Mouse (Mus musculus): ENCODE data around the gene Cerkl. TPM values are rescaled to one million over a fixed set of nuclear protein-coding genes. Genes with fewer than 3 reads are reported as not detected.

Gene Cerkl
- polyA plus RNA-seq, 1 experiment from 2014 or later: 0.97 TPM

GRCm38 (mm10) chr2:79449371-79449770 is 7.2 kb downstream of the Cerkl start:
- no peak for ATAC-seq (replicated peaks; ENCODE audit: low FRiP score)
- H3K27me3 ChIP-seq (replicated peaks; ENCODE audit: control insufficient read depth, insufficient read depth, low read length): peaks cover 8% of the 10 kb centered on the region
- H3K9me3 ChIP-seq (ENCODE audit: control insufficient read depth, low read length): no peaks in the 10 kb centered on the region
- H3K4me1 ChIP-seq (replicated peaks; ENCODE audit: control insufficient read depth, insufficient read depth, low read length): no peaks in the 10 kb centered on the region
- 72% methylated on average over 4 of the region's 4 CpGs for whole genome bisulfite sequencing
- no peaks in the 10 kb centered on the region for H3K36me3 ChIP-seq (ENCODE audit: control insufficient read depth, insufficient read depth, low read length)
- no peak overlapping the region for H3K4me2 ChIP-seq
- no peak for DNase-seq (ENCODE audit: low spot score)
- H3K27ac ChIP-seq (ENCODE audit: low read depth, low read length): no peak overlapping the region
- no peak overlapping the region for H3K4me3 ChIP-seq (ENCODE audit: low read depth, low read length)
- H3K9ac ChIP-seq (ENCODE audit: low read depth, low read length): no peak overlapping the region

- ATAC-seq (replicated peaks; ENCODE audit: low FRiP score): no peak
- Histone ChIP-seq H3K4me3 (ENCODE audit: low read depth, low read length) (no peak overlapping the region), H3K9me3 (ENCODE audit: control insufficient read depth, low read length) (no peaks in the 10 kb centered on the region), H3K4me1 (replicated peaks; ENCODE audit: control insufficient read depth, insufficient read depth, low read length) (no peaks in the 10 kb centered on the region), H3K27me3 (replicated peaks; ENCODE audit: control insufficient read depth, insufficient read depth, low read length) (no peaks in the 10 kb centered on the region), H3K9ac (ENCODE audit: low read depth, low read length) (no peak overlapping the region), H3K27ac (ENCODE audit: low read depth, low read length) (no peak overlapping the region), H3K4me2 (no peak overlapping the region), H3K36me3 (ENCODE audit: control insufficient read depth, insufficient read depth, low read length) (no peaks in the 10 kb centered on the region)
- 72% methylated on average over 1 of the region's 1 CpGs for WGBS
- DNase-seq (ENCODE audit: low spot score): no peak
Observed at GRCm38 (mm10) chr2:79447198-79447597, 9.4 kb downstream of the Cerkl start.

- ATAC-seq (replicated peaks; ENCODE audit: low FRiP score) (no peak), DNase-seq (ENCODE audit: low spot score) (no peak)
- Histone ChIP-seq H3K27ac (ENCODE audit: low read depth, low read length) (no peak overlapping the region), H3K9me3 (ENCODE audit: control insufficient read depth, low read length) (no peaks in the 10 kb centered on the region), H3K9ac (ENCODE audit: low read depth, low read length) (no peak overlapping the region), H3K4me1 (replicated peaks; ENCODE audit: control insufficient read depth, insufficient read depth, low read length) (no peaks in the 10 kb centered on the region), H3K27me3 (replicated peaks; ENCODE audit: control insufficient read depth, insufficient read depth, low read length) (no peaks in the 10 kb centered on the region), H3K4me3 (ENCODE audit: low read depth, low read length) (no peak overlapping the region), H3K36me3 (ENCODE audit: control insufficient read depth, insufficient read depth, low read length) (no peaks in the 10 kb centered on the region), H3K4me2 (no peak overlapping the region)
- 81% methylated on average over 3 of the region's 3 CpGs for WGBS
Observed at GRCm38 (mm10) chr2:79443861-79444620, 12.5 kb downstream of the Cerkl start.

GRCm38 (mm10) chr2:79443401-79443800 is 13.2 kb downstream of the Cerkl start:
- 91% methylated on average over 2 of the region's 2 CpGs for WGBS
- DNase-seq (ENCODE audit: low spot score) (no peak), ATAC-seq (replicated peaks; ENCODE audit: low FRiP score) (no peak)
- no peaks in the 10 kb centered on the region for H3K36me3 ChIP-seq (ENCODE audit: control insufficient read depth, insufficient read depth, low read length)
- no peak overlapping the region for H3K4me3 ChIP-seq (ENCODE audit: low read depth, low read length)
- H3K9me3 ChIP-seq (ENCODE audit: control insufficient read depth, low read length): no peaks in the 10 kb centered on the region
- H3K4me1 ChIP-seq (replicated peaks; ENCODE audit: control insufficient read depth, insufficient read depth, low read length): no peaks in the 10 kb centered on the region
- H3K9ac ChIP-seq (ENCODE audit: low read depth, low read length): no peak overlapping the region
- H3K4me2 ChIP-seq: no peak overlapping the region
- no peak overlapping the region for H3K27ac ChIP-seq (ENCODE audit: low read depth, low read length)
- no peaks in the 10 kb centered on the region for H3K27me3 ChIP-seq (replicated peaks; ENCODE audit: control insufficient read depth, insufficient read depth, low read length)

GRCm38 (mm10) chr2:79442906-79443305 is 13.7 kb downstream of the Cerkl start:
- Histone ChIP-seq H3K27me3 (replicated peaks; ENCODE audit: control insufficient read depth, insufficient read depth, low read length) (no peaks in the 10 kb centered on the region), H3K4me3 (ENCODE audit: low read depth, low read length) (no peak overlapping the region), H3K9ac (ENCODE audit: low read depth, low read length) (no peak overlapping the region), H3K4me2 (no peak overlapping the region), H3K9me3 (ENCODE audit: control insufficient read depth, low read length) (no peaks in the 10 kb centered on the region), H3K36me3 (ENCODE audit: control insufficient read depth, insufficient read depth, low read length) (no peaks in the 10 kb centered on the region), H3K4me1 (replicated peaks; ENCODE audit: control insufficient read depth, insufficient read depth, low read length) (no peaks in the 10 kb centered on the region), H3K27ac (ENCODE audit: low read depth, low read length) (no peak overlapping the region)
- WGBS: 77% methylated on average over 6 of the region's 6 CpGs
- DNase-seq (ENCODE audit: low spot score) (no peak), ATAC-seq (replicated peaks; ENCODE audit: low FRiP score) (no peak)

GRCm38 (mm10) chr2:79442227-79442626 is 14.4 kb downstream of the Cerkl start:
- no peaks in the 10 kb centered on the region for H3K36me3 ChIP-seq (ENCODE audit: control insufficient read depth, insufficient read depth, low read length)
- no peaks in the 10 kb centered on the region for H3K4me1 ChIP-seq (replicated peaks; ENCODE audit: control insufficient read depth, insufficient read depth, low read length)
- no peak for DNase-seq (ENCODE audit: low spot score)
- H3K4me3 ChIP-seq (ENCODE audit: low read depth, low read length): no peak overlapping the region
- H3K27me3 ChIP-seq (replicated peaks; ENCODE audit: control insufficient read depth, insufficient read depth, low read length): no peaks in the 10 kb centered on the region
- no peak overlapping the region for H3K27ac ChIP-seq (ENCODE audit: low read depth, low read length)
- WGBS: 84% methylated on average over 2 of the region's 2 CpGs
- H3K9ac ChIP-seq (ENCODE audit: low read depth, low read length): no peak overlapping the region
- no peak for ATAC-seq (replicated peaks; ENCODE audit: low FRiP score)
- no peak overlapping the region for H3K4me2 ChIP-seq
- H3K9me3 ChIP-seq (ENCODE audit: control insufficient read depth, low read length): no peaks in the 10 kb centered on the region

- Histone ChIP-seq H3K27me3 (replicated peaks; ENCODE audit: control insufficient read depth, insufficient read depth, low read length) (peaks cover 9% of the 10 kb centered on the region), H3K4me3 (ENCODE audit: low read depth, low read length) (no peak overlapping the region), H3K36me3 (ENCODE audit: control insufficient read depth, insufficient read depth, low read length) (no peaks in the 10 kb centered on the region), H3K4me2 (no peak overlapping the region), H3K9ac (ENCODE audit: low read depth, low read length) (no peak overlapping the region), H3K4me1 (replicated peaks; ENCODE audit: control insufficient read depth, insufficient read depth, low read length) (no peaks in the 10 kb centered on the region), H3K27ac (ENCODE audit: low read depth, low read length) (no peak overlapping the region), H3K9me3 (ENCODE audit: control insufficient read depth, low read length) (no peaks in the 10 kb centered on the region)
- no peak for DNase-seq (ENCODE audit: low spot score)
- no peak for ATAC-seq (replicated peaks; ENCODE audit: low FRiP score)
Observed at GRCm38 (mm10) chr2:79430061-79430460, 26.5 kb downstream of the Cerkl start.

GRCm38 (mm10) chr2:79429650-79430049 is 26.9 kb downstream of the Cerkl start:
- no peaks in the 10 kb centered on the region for H3K36me3 ChIP-seq (ENCODE audit: control insufficient read depth, insufficient read depth, low read length)
- WGBS: 9% methylated on average over 6 of the region's 6 CpGs
- no peak overlapping the region for H3K4me2 ChIP-seq
- H3K27me3 ChIP-seq (replicated peaks; ENCODE audit: control insufficient read depth, insufficient read depth, low read length): peaks cover 9% of the 10 kb centered on the region
- H3K9ac ChIP-seq (ENCODE audit: low read depth, low read length): no peak overlapping the region
- H3K9me3 ChIP-seq (ENCODE audit: control insufficient read depth, low read length): no peaks in the 10 kb centered on the region
- DNase-seq (ENCODE audit: low spot score): no peak
- 0 out of 2 replicates have a peak, but pooled peaks have one; percentile 26 for ATAC-seq (replicated peaks; ENCODE audit: low FRiP score)
- no peak overlapping the region for H3K27ac ChIP-seq (ENCODE audit: low read depth, low read length)
- H3K4me3 ChIP-seq (ENCODE audit: low read depth, low read length): no peak overlapping the region
- H3K4me1 ChIP-seq (replicated peaks; ENCODE audit: control insufficient read depth, insufficient read depth, low read length): no peaks in the 10 kb centered on the region

GRCm38 (mm10) chr2:79429108-79429507 is 27.5 kb downstream of the Cerkl start:
- H3K4me1 ChIP-seq (replicated peaks; ENCODE audit: control insufficient read depth, insufficient read depth, low read length): no peaks in the 10 kb centered on the region
- 19% methylated on average over 7 of the region's 7 CpGs for WGBS
- peaks cover 9% of the 10 kb centered on the region for H3K27me3 ChIP-seq (replicated peaks; ENCODE audit: control insufficient read depth, insufficient read depth, low read length)
- H3K36me3 ChIP-seq (ENCODE audit: control insufficient read depth, insufficient read depth, low read length): no peaks in the 10 kb centered on the region
- no peak overlapping the region for H3K9ac ChIP-seq (ENCODE audit: low read depth, low read length)
- H3K4me3 ChIP-seq (ENCODE audit: low read depth, low read length): peak overlapping the region; percentile 52
- no peaks in the 10 kb centered on the region for H3K9me3 ChIP-seq (ENCODE audit: control insufficient read depth, low read length)
- no peak overlapping the region for H3K27ac ChIP-seq (ENCODE audit: low read depth, low read length)
- ATAC-seq (replicated peaks; ENCODE audit: low FRiP score) (0 out of 2 replicates have a peak, but pooled peaks have one; percentile 31), DNase-seq (ENCODE audit: low spot score) (peak; percentile 37)
- peak overlapping the region; percentile 77 for H3K4me2 ChIP-seq

Data from liver, embryonic 11.5 days (tissue).